Mouse (Mus musculus) cerebellum, adult 11 months (tissue): ENCODE data around the gene Ccdc33.

ENCODE experiments used
- DNase-seq: peaks from one replicate; pipeline ENCODE4 v3.0.0; 2022

Ccdc33 gene

DNA sequence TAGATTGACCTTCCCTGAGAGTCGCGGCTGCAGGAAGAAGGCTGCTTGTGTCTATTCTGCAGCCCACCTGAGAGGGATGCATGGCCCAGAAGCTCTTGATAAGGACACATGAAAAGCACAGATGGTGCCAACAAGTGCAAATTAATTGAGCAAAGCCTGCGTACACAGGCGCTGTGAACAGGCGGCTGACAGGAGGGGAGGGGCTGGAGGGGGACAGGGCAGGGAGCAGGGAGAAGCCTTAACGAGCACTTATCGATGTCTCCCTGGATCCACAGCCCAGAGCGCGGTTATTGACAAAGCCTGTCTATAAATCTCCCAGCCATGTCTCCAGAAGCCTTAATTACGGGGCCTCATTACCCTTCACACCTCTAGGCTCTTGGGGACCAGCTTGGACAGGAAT is 73.8 kb downstream of the Ccdc33 start:
- DNase-seq = no peak

DNA sequence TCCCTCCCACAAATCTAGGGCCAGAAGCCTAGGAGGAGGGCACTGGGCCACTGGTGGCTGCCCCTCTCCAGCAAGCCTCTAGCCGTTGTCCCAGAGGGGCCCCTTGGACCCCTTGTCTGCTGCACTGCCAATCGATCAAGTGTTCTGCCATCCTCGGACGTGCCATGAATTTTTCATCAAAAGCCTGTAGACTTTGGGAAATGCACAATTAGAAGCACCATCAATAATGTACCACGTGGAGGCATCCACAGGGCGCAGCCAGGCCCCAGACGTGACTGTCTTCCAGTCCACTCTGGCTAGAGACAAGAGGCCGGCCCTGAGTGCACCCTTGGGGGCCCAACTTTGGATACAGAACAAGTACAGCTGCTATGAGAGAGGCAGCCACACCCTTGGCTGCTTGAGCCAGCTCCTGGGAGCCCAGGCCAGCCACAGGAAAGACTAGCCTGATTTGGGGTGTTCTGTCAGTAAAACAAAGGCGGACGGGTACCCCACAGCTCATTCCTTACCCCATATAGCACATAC is 75.1 kb downstream of the Ccdc33 start:
- no peak for DNase-seq

DNA sequence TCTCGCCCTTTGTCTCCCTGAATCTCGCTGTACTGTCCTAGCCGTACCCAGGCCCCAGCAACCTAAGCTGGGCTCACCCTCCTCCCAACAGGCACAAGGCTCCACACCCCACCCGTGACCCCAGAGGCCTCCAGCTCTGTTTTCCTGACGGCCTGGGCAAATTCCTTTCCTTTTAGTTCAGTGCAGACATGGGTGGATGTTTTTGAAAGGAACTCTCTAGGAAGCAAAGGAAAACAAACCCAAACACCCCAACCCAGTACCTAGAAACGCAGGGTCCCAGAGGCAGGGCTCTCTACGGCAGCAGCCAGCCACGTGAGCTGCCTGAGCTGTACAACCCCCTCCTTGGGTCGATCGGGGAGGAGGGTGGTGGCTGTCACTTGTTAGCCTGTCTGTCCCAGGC is 76.2 kb downstream of the Ccdc33 start:
- DNase-seq = no peak

DNA sequence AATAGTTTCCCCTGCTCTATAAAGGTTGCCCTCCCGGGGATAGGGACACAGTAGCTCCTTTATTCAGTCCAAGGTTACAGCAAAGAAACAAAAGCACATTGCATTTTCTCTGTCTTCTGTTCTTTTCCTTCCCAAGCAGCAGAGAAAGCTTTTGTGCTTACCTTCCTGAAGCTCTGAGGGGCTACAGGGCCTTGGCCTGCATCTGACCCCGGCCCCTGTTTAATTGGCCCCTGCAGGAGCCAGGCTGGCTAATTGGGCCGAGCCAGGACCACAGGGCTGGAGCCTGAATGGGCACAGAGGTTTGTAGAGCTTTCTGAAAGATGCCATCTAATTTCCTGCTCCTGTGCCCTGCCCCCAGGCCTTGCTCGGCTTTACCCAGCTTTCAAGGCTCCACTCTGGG is 77.6 kb downstream of the Ccdc33 start:
- DNase-seq = no peak

DNA sequence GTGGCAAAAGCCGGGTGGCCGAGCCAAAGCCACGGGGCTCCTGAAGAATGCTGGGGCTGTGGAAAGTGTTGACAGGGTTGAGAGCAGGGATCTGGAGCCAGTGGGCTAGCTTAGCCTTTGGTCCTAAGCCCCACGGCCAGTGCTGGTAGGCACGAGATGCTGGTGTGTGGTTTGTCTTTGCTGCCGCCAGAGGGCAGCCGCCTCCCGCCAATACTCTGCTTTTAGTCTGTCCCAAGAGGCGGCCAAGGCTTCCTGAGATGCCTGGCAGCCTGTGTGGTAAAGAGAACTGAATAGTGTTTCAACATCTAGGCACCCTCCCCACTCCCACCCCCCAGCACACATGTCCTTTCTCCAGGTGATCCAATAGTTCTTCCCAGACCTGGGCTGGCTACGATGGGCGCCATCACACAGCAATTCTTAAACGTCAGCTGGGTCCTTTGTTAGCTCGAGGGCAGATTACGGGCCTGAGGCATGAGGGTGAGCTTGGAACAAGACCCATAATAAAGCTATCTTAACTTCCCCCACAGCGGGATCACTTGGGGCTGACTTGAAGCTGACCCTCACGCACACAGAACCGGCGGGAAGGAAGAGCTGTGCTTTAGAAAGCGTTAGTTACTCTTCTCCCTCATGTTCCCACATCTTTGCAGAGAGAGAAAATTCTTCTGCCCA is 80.0 kb downstream of the Ccdc33 start:
- peak; percentile 72 for DNase-seq

DNA sequence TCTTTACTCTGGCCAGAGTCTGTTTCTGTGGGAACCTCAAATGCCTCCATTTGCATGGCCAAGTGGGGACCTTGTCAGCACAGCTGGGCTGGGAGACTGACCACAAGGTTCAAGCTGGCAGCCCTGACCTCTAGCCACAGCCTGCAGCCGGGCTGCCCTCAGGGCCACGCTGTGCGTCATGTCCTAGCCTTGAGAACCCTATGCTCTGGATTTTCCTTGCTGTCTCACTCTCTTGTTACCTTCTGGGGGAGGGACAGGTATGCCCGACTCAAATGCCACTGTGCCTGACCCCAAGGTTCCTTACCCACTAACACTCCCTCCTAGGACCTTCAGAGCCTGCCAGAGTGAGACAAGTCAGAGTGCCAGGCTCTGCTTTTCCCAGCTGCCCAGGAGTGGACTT is 81.7 kb downstream of the Ccdc33 start:
- no peak for DNase-seq

DNA sequence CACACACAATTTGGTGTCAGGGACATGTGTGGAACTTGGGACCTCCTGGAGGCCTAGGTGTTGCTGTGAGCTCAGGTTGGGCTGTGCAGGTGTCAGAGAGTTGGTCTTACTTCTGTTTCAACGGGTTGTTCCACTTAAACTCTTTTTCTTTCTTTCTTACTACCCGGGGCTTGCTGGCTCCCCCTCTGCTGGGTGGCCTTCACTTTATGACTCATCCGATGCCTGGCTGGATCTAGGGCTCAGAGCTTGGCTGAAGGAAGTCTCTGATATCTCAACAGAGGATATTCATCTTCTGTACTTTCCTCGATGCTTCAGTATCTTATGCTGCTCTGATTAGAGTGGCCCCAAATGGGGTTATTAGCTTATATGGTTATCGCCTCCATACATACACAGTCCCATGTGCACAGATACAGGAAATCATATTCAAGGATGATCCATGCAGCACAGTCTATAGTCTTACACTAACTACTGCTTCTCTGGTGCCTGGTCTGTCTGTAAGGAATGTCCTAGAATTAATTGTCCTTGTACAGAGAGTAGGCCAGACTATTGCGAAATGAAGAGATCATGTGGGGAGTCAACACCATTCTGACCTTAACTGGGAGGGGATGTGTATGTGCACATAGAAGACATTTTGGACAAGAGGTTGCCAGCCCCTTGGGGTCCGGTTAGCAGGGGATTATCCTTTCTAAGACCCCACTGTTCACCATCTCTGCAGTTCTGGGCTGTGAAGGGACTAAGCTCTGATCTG is 82.5 kb downstream of the Ccdc33 start:
- DNase-seq = no peak

DNA sequence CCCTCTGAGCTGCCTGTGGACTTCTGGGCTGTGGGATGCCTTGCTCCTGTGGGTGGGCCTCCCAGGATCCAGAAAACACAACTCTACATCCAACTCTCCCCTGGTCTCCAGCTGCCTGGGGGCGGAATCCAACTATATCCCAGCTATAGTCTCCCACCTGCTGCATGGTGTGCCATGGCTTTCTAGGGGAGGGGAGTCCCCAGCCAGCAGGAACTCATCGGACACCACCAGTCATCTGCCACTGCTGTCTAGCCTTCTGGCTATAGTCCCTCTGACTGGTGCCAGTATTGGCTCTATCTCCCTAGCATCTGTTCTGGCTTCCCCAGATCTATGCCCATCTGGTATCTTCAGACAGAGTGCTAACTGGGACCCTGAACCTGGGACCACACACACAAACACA is 83.1 kb downstream of the Ccdc33 start:
- no peak for DNase-seq

DNA sequence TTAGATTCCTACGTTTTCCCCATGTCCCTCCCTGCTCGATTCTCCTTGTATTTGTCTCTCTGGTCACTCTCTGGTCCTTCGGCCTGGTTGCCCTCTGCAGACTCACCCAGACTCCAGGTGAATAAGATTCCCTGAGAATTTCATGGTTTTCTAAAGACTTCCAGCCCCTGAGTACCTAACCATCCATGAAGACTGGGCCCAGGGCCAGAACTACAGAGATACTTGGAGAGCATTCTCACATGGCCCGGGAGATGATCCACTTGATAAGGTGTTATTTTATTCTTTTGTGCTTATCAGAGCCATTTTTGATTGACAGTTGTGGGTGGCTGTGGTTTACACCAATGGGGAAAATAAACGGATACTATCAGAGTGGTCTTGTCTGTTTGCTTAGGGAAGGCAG is 86.7 kb downstream of the Ccdc33 start:
- no peak for DNase-seq

DNA sequence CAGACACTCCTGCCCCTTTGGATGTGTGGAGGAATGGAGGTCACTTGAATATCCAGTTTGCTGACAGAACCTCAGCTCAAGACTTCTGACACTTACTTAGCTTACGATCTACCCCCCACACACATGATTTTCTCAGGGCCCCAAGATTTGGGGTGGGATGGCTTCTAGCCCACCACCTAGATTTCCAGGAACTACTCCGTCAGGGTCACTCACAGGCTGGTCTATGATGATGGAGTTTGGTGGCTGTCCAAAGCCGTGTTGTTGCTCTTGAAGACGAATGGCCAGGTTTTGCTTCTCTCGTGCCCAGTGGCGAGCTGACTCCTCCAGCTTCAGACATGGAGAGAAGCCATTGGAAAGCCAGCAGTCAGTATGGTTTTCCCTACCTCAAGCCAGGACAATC is 89.0 kb downstream of the Ccdc33 start:
- no peak for DNase-seq

DNA sequence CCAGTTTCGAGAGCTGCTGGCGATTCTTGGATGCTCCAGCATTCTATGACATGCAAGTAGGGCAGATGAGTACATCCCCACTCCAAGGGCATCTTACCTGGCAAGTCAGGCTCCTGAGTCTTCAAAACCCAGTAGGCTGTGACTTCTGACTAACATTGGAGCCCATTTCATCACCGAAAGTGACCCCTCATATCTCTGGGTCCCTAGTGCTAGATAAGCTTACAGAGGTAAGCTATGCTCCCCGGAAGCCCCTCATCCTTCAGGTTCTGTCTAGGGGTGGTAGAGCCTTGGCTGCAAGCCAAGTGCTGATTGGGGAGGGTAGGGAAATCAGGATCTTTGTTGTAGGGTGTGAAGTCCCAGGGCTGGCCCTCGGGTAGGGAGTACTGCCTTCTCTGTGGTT is 89.8 kb downstream of the Ccdc33 start:
- no peak for DNase-seq

DNA sequence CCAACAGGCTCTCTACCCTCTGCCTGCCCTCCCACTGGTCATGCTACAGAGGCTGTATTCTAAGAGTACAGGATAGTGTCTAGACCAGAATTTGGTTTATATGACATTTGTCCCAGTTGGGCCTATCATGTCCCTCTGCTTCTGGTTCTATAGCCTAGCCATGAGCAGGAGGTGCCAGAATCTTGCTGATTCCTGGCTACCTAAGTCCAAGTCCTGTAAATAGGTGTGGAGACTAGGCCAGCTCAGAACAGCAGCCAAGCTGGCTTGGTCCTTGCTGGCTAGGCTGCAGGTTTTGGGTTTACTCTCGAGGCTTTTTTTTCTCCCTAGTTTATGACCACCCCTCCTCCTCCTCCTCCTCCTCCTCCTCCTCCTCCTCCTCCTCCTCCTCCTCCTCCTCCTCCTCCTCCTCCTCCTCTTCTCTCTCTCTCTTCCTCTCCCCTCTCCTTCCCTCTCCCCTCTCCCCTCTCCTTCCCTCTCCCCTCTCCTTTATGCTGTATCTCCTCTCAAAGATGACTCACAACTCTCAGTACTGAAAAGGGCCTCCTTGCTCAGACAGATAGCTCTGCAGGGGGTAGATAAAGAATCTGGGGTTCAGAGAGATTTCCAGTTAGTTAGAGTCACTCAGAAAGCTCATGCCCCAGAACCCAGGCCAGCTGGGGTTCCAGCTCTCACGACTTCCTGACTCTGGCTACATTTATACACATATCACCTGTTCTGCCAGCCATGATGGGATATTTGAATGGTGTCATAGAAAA is 91.0 kb downstream of the Ccdc33 start:
- no peak for DNase-seq

DNA sequence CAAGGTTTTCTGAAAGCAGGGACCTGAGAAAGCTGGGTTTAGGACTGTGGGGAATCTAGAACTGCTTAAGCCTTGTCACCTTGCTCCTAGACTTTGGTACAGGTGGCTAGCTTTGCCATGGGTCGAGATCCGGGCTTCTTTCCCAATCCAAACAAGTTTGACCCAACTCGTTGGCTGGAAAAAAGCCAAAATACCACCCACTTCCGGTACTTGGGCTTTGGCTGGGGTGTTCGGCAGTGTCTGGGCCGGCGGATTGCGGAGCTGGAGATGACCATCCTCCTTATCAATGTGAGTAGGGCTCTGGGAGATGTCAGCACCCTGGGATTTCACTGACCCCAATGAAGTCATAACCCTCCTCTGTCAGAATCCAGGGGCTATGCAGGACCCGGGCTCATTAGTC is 92.6 kb downstream of the Ccdc33 start:
- no peak for DNase-seq

DNA sequence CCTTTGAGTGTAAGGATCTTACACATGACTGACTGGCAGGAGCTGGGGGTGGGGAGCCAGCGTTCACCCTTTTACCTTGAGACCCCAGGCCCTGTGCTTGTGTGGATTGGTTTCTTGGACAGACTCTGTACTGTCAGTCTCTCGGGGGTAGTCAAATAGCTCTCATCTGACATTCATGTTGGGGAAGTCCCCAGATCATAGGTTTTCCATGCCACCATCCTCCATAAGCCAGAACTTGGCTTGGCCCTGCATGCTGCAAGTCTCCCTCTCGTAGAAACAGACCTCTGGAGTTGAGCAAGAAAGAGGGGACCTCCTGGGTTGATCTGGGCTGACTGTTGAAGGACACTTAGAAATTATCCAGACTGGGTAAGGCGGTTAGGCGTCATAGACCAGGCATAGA is 100.2 kb downstream of the Ccdc33 start:
- no peak for DNase-seq

DNA sequence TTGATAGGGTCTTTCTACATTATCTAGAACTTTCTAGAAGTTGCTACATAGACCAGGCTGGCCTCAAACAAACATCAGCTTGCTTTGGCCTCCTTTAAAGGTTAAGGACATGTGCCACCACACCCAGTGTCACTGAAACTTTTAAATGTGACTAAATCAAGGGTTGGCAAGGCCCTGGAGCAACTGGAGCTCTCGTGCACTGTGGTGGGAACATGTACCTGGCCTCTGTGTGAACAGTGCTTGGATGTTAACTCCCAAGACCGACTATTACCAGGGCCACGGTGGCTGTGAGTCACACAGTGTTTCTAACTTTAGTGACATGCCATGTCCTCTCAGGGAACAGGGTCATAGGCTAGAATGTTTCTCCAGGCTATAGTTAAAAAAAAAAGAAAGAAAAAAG is 101.7 kb downstream of the Ccdc33 start:
- no peak for DNase-seq

DNA sequence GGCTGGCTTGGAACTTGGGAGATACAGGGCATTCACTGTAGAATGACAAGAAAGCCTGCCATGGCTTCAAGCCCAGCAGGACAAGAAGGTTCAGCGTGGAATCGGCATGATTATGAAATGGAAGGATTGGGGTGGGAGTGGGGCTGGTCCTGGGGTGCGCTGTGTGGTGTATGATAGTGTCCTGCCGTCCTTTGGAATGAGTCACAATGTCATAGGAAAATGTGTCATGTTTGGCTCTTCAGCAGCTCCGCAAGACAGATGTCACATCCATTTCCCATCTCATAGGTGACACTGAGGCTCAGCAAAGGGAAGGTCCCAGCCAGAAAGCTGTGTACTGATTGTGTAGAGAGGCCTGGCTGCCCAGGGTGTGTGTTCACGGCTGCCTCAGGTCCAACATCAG is 102.8 kb downstream of the Ccdc33 start:
- DNase-seq = no peak

DNA sequence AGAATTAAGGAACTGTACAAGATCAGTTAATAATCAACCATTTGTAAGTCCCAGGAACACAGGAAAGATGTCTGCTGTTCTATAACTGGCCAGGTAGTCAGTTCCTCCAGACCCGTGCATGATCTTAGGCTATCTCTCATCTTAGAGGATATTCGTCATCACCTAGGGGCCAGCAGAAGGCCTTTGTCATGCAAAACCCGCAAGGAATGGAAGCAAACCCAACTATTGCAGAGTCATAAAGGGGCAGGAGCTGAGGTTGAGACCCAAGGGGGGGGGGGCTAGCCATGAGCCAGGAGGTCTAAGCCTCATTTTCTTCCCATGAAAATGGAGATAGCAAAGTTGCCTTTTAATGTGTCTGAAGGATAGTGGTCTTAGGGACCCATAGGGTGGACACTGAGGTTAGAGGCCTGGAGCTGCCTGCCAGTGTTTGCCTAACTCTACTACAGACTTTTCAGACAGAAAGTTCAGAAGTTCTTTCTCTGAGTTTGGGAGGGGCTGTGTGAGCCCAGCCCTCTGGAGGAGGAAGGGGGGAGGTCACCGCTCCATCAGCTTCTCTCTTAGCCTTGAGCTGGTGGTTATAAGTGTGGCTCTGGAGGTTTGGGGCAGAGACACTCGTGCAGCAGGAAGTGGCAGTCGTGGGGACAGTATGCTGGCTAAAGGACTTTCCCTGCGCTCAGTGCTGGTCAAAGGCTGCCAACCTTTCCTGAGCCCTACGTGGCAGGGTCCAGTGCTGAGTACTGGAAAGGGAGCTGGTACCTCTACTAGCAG is 104.0 kb downstream of the Ccdc33 start:
- no peak for DNase-seq

DNA sequence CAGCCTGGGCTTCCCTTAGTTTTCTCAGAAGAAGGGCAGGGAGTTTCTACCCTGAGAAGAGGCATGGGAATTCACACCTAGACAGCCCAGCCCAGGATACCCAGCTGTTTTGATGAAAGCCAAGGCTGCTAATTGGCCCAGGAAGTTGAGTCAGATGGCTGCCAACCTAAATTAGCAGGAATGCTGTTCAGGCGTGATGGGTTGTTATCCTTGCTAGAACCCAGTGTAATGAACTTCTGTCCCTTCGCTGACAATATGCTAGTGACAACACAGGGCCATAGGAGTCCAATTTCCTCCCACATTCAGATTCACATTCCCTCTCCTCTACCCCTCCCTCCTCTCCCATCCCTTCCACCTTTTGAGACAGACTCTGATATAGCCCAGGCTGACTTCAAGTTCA is 105.7 kb downstream of the Ccdc33 start:
- DNase-seq = no peak

DNA sequence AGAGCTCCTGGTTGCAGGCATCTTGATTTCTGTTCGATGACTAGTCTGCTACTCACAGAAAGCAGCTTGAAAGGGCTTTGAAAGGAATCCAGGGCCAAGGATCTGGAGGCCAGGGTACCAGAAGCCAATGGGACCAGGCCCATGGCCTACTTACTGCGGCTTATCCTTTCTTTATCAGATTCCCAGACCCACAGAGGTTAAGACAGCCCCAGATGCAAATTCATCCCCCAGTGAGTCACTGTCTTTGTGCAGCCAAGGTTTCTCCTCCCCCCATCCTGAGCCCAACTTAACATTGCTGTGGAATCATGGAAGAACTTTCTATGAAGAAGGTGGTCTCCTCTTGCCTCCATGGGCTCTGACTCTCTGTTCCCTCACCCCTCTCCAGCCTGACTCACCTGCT is 106.1 kb downstream of the Ccdc33 start:
- DNase-seq = no peak

DNA sequence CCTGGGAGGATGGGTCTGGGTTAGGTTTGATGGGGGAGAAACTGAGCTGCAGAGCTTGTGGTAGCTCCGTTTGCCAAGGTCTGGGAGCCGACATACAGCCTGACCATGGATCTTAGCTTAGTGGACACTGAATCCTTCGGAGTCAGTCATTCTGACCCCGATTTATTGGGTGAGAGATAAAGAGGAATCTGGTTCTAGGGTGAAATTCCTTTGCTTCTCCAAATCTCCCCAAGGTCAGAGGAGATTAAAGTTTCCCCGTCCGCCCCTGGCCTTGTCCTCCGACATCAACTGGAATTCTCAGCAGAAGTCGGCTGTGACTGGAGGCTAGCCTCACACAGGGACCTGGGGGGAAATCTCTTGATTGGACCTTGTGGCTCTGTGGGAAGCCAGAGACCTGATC is 107.1 kb downstream of the Ccdc33 start:
- no peak for DNase-seq

DNA sequence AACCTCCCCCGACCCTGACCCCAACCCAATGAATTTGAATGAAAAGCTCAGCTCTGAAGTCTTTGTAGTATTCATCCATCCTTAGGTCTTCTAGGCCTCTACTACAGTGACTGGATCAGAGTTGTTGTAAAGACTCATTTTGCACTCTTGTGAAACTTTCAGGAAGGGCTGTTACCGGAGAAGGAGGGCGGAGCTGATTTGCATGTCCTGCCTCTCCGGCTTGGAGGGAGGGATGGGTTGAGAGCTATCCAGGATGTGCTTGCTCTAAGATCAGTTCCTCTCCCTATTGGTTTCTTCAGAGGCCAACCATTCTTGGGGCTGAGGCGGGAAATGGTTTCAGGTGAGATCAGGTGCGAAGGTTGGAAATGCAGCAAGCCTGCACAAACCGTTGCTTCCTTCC is 107.6 kb downstream of the Ccdc33 start:
- DNase-seq = no peak

DNA sequence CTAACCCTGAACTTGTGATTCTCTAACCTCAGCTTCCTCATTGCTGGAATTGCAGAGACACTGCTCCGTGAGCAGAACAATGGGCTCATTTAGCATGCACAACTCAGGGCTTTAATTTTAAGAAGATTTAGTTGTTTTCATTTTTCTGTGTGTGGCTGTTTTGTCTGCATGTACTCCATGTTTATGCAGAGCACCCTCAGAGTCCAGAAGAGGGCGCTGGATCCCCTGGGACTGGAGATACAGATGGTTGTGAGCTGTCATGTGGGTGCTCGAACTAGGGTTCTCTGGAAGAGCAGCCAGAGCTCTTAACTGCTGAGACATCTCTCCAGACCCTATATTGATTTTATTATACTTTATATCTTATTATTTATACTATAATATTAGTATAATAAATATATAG is 109.0 kb downstream of the Ccdc33 start:
- DNase-seq = no peak

DNA sequence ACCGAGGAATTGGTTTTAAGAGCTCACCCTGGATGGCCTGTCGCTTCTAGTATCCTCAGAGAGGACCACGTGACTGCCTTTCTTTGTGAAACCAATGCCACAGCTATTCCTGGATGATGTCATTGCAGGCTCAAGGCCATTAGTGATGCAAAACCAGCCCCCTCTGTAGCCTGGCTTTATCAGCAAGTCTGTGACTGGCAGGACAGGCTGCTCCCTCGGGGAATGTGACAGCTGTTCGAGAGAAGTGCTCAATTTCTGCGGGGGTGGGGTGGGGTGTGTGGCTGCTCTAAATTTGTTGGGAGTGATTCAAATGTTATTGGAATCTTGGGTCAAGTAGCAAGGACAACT is 109.6 kb downstream of the Ccdc33 start:
- no peak for DNase-seq
